Mouse (Mus musculus) hindlimb bud, embryonic 11.5 days (tissue): ENCODE results near the gene Arntl.
"Not testable (repeated sequence)": the region's sequence is repeated elsewhere in the genome, so short reads cannot be mapped to it uniquely, and the experiment has no call there.

Experiments used
- DNase-seq: peaks from one replicate; pipeline ENCODE4 v3.0.0-alpha.2; 2012; ENCODE audit warnings: low read depth, low spot score; ENCODE audit errors: extremely low spot score

The Arntl gene

GRCm38 (mm10) chr7:113249134-113249825 lies 42.0 kb downstream of the Arntl start:
- DNase-seq: no peak

- peak; percentile 22 for DNase-seq
Observed at GRCm38 (mm10) chr7:113250433-113250991, 43.2 kb downstream of the Arntl start.

DNA sequence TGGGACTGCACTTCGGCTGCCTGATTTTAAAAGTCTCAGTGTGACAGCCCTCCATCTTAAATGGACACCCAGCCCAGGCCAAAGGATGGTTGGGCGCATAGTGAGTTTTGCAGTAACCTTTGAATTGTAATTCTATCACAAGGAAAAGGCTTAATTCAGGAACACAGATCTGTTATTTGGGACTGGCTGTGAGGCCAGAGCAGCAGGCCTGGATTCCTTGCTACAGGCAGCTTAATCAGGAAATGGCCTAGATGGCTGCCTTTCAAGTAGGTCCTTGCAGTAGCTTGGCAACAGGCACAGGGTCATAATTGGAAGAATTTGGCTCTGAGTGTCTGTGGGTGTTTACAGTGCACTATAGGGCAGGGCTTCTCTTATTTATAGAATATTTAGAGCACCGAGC lies 43.7 kb downstream of the Arntl start:
- no peak for DNase-seq

DNA sequence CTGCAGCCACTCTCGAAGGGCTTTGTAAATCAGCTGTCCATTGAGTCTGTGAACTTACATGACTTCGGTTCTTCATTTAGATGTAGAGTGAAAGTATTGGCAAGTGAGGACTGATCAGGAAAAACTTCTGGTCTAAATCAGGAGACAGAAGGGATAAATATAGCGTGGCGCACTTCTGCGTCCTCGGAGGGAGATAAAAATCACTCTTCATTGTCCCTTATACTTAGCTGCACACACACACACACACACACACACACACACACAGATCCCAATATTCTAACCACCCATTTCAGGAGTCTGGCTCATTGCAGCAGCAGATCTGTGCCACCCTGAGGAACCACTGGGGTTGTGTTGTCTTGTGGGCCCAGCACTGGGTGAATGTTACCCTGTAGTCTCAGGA lies 44.3 kb downstream of the Arntl start:
- DNase-seq: no peak

DNA sequence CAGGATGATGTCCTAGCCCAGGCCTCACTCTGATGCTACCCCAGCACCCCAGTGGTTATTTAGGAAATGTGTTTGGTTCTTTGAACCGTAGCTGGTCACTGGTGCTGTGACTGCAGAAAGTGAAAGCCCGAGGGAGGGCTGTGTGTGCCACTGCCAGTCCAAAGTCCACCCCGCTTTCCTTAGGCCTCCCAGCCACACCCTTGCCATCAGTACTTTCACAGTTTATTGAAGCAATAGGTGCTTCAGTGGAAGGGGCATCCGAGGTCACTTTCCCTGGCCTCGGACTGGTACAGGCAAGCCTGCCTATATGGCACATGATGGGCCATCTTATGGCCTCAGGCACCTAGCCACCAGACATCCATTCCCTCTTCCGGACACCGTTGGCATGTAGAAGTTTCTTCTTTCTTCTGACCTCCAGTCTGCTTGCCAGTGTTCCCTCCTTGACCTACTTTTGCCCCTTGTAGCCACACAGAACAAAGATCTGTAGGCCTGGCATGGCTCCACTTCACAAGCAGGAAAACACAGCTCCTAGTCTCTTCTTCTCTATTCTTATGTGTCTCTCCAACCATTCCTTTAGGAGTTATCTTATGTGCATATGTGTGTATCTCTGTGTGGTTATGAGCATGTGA lies 46.6 kb downstream of the Arntl start:
- DNase-seq: no peak

GRCm38 (mm10) chr7:113256046-113256445 lies 48.8 kb downstream of the Arntl start:
- peak; percentile 14 for DNase-seq

GRCm38 (mm10) chr7:113258430-113258829 lies 51.2 kb downstream of the Arntl start:
- DNase-seq: no peak

GRCm38 (mm10) chr7:113260321-113261167 lies 53.3 kb downstream of the Arntl start:
- no peak for DNase-seq

GRCm38 (mm10) chr7:113261690-113262089 lies 54.4 kb downstream of the Arntl start:
- DNase-seq: no peak

GRCm38 (mm10) chr7:113262510-113263467 lies 55.5 kb downstream of the Arntl start:
- DNase-seq: not testable (repeated sequence)

DNA sequence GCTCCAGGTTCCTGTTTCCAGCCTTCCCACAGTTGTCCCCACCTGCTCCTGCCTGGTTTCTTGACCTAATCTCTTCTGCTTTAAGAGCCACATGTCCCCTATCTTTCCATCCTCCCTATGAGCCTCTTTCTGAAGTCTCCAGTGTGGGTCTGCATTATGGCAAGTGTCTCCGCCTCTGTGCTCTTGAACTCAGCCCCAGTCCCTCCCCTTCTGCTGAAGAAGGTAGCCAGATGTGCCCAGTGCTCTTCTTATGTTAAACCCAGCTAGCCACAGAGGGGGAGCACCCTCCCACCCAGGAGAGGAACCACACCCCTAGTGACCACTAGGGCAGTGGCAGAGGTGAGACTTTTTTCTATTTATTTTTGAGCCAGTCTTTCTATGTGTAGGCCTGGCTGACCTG lies 56.7 kb downstream of the Arntl start:
- no peak for DNase-seq

- no peak for DNase-seq
Observed at GRCm38 (mm10) chr7:113268287-113268686, 61.0 kb downstream of the Arntl start.

DNA sequence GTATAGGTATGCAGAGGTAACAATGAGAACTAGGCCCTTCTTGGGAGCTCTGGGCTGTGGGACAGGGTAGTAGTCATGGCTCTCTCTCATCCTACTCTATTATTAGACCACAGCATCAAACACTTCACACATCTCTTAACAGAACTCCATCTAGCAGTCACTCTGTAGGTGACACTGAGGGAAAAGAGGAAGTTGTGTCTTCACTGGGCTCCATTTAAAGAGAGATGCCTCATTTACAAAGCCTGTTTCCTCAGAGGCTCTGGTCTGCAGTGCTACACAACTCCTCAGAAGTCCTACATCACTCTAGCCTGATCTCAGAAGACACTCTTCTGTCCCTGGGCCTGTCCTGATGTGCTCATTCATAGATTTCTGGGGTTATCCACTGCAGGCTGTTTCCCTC lies 61.8 kb downstream of the Arntl start:
- DNase-seq: no peak

GRCm38 (mm10) chr7:113269921-113270320 lies 62.7 kb downstream of the Arntl start:
- DNase-seq: no peak

- no peak for DNase-seq
Observed at GRCm38 (mm10) chr7:113270551-113270950, 63.3 kb downstream of the Arntl start.

- DNase-seq: no peak
Observed at GRCm38 (mm10) chr7:113270991-113271390, 63.7 kb downstream of the Arntl start.

GRCm38 (mm10) chr7:113272338-113272997 lies 65.2 kb downstream of the Arntl start:
- no peak for DNase-seq

DNA sequence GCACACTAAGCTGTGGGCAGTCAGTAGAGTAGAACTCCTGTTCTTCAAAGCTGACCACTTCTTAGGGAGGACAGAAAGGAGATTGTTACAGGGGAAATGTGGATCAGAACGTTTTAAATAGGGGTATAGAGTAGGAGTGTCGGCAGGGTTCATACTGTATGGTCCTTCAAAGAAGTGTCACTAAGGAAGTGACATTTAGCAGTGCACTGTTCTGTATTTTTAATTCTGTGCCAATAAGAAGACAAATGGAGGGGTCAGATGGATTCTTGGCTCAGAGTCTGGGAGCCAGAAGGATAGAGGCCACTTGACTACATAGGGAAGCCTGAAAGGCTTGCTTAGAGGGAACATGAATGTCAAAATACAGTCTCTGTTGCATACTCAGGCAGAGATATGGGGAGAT lies 70.0 kb downstream of the Arntl start:
- no peak for DNase-seq

DNA sequence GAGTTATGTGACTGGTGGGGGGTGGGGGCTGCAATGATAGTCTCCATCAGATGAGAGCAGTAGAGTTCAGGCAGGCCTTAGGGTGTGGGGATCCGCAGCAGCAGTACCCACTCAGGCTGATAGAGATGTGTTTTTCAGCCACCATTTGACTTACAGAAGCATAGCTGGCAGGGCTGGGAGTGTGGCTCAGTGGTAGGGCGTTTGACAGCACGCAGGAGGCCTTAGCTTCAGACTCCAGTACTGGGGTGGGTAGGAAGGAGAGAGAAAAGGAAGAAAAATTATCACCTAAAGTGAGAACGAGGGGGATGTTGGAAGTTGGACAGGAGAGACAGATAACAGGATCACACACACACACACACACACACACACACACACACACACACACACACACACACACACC lies 71.2 kb downstream of the Arntl start:
- no peak for DNase-seq

GRCm38 (mm10) chr7:113279246-113279645 lies 72.0 kb downstream of the Arntl start:
- DNase-seq: no peak
